Mouse (Mus musculus) kidney, adult 2 months (tissue): ENCODE measurements around the gene Zfp617.
"Not testable (repeated sequence)": the region's sequence is repeated elsewhere in the genome, so short reads cannot be mapped to it uniquely, and the experiment has no call there.

Experiments
- CTCF ChIP-seq: fragments of 200-500 bp; conservative IDR thresholded peaks from 2 replicates; pipeline ENCODE4 v1.5.1; 2011; ENCODE audit warnings: low read depth, mild to moderate bottlenecking, control low read depth, low read length, moderate library complexity, mixed read lengths; ENCODE audit not compliant: insufficient read depth, insufficient read length
- POLR2A ChIP-seq: fragments of 200-500 bp; IDR thresholded peaks from one replicate; pipeline ENCODE4 v1.6.1; 2011; ENCODE audit warnings: low read depth, low read length, control low read depth

DNA sequence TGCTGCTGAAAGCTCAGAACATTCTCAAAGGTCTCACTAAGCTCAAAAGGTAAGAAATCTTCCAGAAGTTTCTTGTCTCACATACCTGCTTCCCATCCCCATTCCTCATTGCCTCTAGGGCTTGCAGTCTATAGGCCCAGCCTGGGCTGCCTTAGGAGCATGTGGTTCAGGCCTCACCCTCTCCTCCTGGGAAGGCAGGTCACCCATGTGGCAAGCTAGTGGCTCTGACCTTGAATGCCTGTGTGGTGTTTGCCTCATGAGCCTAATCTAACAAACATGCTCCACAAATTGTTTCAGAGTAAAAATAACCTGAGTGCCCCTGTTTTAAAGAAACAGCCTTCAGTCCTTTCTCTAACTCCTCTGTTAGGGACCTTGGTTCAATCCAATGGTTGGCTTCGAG lies 46.9 kb upstream of the Zfp617 start:
- TF ChIP-seq POLR2A, CTCF: not testable (repeated sequence)
